Mouse (Mus musculus) neural tube, embryonic 11.5 days (tissue): ENCODE measurements around the gene Acsm4. TPM values are rescaled to one million over a fixed set of nuclear protein-coding genes. Genes with fewer than 3 reads are reported as not detected.
"Not testable (repeated sequence)": the region's sequence is repeated elsewhere in the genome, so short reads cannot be mapped to it uniquely, and the experiment has no call there.

Source experiments
- ATAC-seq: fragments of 200-750 bp; cut with Nextera tagmentation; 2 replicates; pipeline ENCODE4 v1.8.0; 2017; ENCODE audit warnings: moderate number of reproducible peaks, mild to moderate bottlenecking, moderate TSS enrichment, moderate library complexity; ENCODE audit not compliant: insufficient read depth, low FRiP score, low TSS enrichment
- DNase-seq: peaks from one replicate; pipeline ENCODE4 v3.0.0-alpha.2; 2015; ENCODE audit warnings: low spot score
- H3K27ac ChIP-seq: fragments of 300-500 bp; sonication (generic); 2 replicates; pipeline ENCODE4 v1.5.1; 2014; ENCODE audit warnings: low read depth, mild to moderate bottlenecking, low read length
- H3K27me3 ChIP-seq: fragments of 300-500 bp; sonication (generic); 2 replicates; pipeline ENCODE4 v1.6.1; 2014; ENCODE audit warnings: mild to moderate bottlenecking, low read length, mixed read lengths; ENCODE audit not compliant: control insufficient read depth, insufficient read depth
- H3K36me3 ChIP-seq: fragments of 300-500 bp; sonication (generic); 2 replicates; pipeline ENCODE4 v1.6.1; 2014; ENCODE audit warnings: mild to moderate bottlenecking, low read length, moderate library complexity, mixed read lengths; ENCODE audit not compliant: control insufficient read depth, insufficient read depth
- H3K4me1 ChIP-seq: fragments of 300-500 bp; sonication (generic); 2 replicates; pipeline ENCODE4 v1.6.1; 2014; ENCODE audit warnings: low read length, mixed read lengths; ENCODE audit not compliant: control insufficient read depth, insufficient read depth
- H3K4me2 ChIP-seq: fragments of 300-500 bp; sonication (generic); 2 replicates; pipeline ENCODE4 v1.6.1; 2014; ENCODE audit warnings: low read depth, mild to moderate bottlenecking, moderate library complexity
- H3K4me3 ChIP-seq: fragments of 300-500 bp; sonication (generic); 2 replicates; pipeline ENCODE4 v1.5.1; 2014; ENCODE audit warnings: low read depth, low read length
- H3K9ac ChIP-seq: fragments of 300-500 bp; sonication (generic); 2 replicates; pipeline ENCODE4 v1.6.1; 2014; ENCODE audit warnings: mild to moderate bottlenecking, low read length
- H3K9me3 ChIP-seq: fragments of 300-500 bp; sonication (generic); 2 replicates; pipeline ENCODE4 v1.6.1; 2016; ENCODE audit warnings: low read length; ENCODE audit not compliant: control insufficient read depth
- WGBS: fragments of 180-500 bp; shearing (Covaris S2); extraction: QIAGEN DNeasy Blood & Tissue Kit; methylation state at CpG from one replicate; pipeline ENCODE4 v1.1.7; 2014; 5-methylcytosine and 5-hydroxymethylcytosine counted together
- polyA plus RNA-seq: library from polyadenylated mRNA; unstranded; fragments of >200 nt; fragmentation: Nextera tagmentation; extraction: Ambion mirVana; gene quantifications from 2 replicates; pipeline ENCODE4 v1.2.1, GENCODE M21; 2014

Gene Acsm4
- polyA plus RNA-seq, 1 experiment from 2014 or later = not detected

- no peaks in the 10 kb centered on the region for H3K4me1 ChIP-seq
- 94% methylated on average over 1 of the region's 1 CpGs for WGBS
- ATAC-seq = no peak
- no peak overlapping the region for H3K9ac ChIP-seq
- H3K36me3 ChIP-seq = no peaks in the 10 kb centered on the region
- H3K27ac ChIP-seq = no peak overlapping the region
- no peak overlapping the region for H3K4me2 ChIP-seq
- H3K4me3 ChIP-seq = no peak overlapping the region
- DNase-seq = no peak
- no peaks in the 10 kb centered on the region for H3K9me3 ChIP-seq
- no peaks in the 10 kb centered on the region for H3K27me3 ChIP-seq
Observed at GRCm38 (mm10) chr7:119694926-119695325, 5.1 kb downstream of the Acsm4 start.

DNA sequence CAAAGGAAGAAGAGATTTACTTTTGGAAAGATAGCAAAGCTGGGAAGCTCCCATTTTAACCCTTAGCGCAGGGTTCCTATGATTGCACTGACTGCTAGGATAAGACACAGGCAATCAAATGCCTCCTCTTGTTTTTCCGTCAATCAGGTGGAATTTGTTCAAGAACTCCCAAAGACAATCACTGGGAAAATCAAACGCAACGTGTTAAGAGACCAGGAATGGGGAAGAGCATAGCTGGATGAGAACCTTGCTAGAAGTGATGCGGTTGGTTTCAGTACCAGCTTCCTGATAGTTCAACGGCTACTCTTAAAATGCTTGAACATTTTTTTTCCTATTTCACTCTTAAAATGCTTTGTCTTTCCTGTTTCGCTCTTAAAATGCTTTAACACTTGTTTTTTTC lies 24.3 kb downstream of the Acsm4 start:
- Histone ChIP-seq H3K27ac (no peak overlapping the region), H3K9ac (no peak overlapping the region), H3K9me3 (no peaks in the 10 kb centered on the region), H3K27me3 (no peaks in the 10 kb centered on the region), H3K4me3 (no peak overlapping the region), H3K36me3 (peaks cover 7% of the 10 kb centered on the region), H3K4me1 (no peaks in the 10 kb centered on the region), H3K4me2 (no peak overlapping the region)
- no peak for ATAC-seq
- no peak for DNase-seq
- 90% methylated on average over 7 of the region's 7 CpGs for WGBS

DNA sequence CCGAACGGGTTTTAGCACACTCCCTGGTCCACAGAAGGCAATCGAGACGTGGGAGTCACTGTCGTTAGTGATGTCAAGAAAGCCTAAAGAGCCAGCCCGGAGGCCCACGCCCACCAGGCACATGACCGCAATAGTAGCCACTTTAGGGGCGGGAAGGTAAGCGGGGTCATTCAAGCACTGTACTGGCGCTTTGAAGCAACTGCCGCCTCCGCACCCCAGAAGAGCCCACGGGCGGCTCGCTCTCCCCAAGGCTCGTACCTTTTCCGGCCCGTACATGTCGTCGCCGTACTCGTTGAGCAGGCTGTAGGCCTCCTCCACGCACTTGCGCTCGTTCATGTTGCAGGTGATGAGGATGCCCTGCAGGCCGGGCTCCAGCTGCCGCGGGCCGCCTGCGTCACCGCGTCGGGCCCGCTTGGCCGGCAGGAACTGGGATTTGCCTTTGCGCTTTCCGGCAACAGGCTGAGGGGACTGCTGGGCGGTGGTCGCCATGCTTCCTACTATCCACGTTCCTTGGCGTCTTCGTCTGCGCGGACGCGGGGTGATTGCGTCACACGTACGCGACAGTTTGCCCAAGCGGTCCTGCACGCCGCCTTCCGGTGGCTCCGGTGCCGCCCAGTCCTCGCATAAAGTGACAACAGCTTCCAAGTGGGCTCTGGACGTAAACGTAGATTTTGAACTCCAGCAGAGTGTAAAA lies 30.6 kb downstream of the Acsm4 start, which contains the start of gene Thumpd1:
TSS of gene Thumpd1 (minus strand) at position 546 of the 694 bp plus-strand sequence.
- Histone ChIP-seq H3K4me1 (peaks cover 4% of the 10 kb centered on the region; the same call in 1 of the 2 replicates), H3K9ac (peak within 1 kb of the TSS; percentile 88), H3K27me3 (no peaks in the 10 kb centered on the region), H3K9me3 (no peaks in the 10 kb centered on the region), H3K4me3 (peak within 1 kb of the TSS; percentile 97), H3K4me2 (peak within 1 kb of the TSS; percentile 79), H3K36me3 (peaks cover 7% of the 10 kb centered on the region), H3K27ac (no peak within 1 kb of the TSS)
- ATAC-seq (peak; percentile 95), DNase-seq (peak; percentile 96)
- WGBS = under 1% methylated on average over 60 of the region's 60 CpGs

GRCm38 (mm10) chr7:119720947-119721310 lies 31.1 kb downstream of the Acsm4 start:
- no peak for DNase-seq
- peak; percentile 48 for ATAC-seq
- 14% methylated on average over 8 of the region's 8 CpGs for WGBS
- H3K27ac ChIP-seq = no peak overlapping the region
- H3K36me3 ChIP-seq = peaks cover 5% of the 10 kb centered on the region
- H3K4me1 ChIP-seq = peaks cover 4% of the 10 kb centered on the region; the same call in 1 of the 2 replicates
- H3K9ac ChIP-seq = peak overlapping the region; percentile 88
- H3K4me3 ChIP-seq = peak overlapping the region; percentile 97
- no peaks in the 10 kb centered on the region for H3K9me3 ChIP-seq
- peak overlapping the region; percentile 48 for H3K4me2 ChIP-seq
- no peaks in the 10 kb centered on the region for H3K27me3 ChIP-seq

DNA sequence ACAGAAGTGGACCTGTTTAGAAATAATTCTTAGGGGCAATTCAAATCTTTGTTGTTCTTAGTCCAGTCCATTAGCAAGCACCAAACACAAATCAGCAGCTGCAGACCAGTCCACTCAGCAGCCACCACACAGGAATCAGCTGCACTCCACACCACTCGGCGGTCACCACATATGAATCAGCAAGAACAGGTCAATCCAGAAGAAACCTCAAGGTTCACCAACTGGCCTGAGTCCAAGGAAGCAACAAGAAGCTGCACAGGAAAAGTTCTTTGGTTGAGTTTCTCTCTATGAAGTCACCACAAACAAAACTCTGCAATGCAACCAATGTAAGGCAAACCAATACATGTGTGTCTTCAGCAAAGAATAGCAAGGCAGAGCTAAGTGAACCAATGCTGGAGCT lies 37.8 kb downstream of the Acsm4 start:
- Histone ChIP-seq H3K9me3 (no peaks in the 10 kb centered on the region), H3K27me3 (no peaks in the 10 kb centered on the region), H3K36me3 (no peaks in the 10 kb centered on the region), H3K4me3 (no peak overlapping the region), H3K4me1 (no peaks in the 10 kb centered on the region), H3K27ac (no peak overlapping the region), H3K4me2 (no peak overlapping the region), H3K9ac (no peak overlapping the region)
- no peak for DNase-seq
- ATAC-seq = no peak
- 87% methylated on average over 2 of the region's 2 CpGs for WGBS

DNA sequence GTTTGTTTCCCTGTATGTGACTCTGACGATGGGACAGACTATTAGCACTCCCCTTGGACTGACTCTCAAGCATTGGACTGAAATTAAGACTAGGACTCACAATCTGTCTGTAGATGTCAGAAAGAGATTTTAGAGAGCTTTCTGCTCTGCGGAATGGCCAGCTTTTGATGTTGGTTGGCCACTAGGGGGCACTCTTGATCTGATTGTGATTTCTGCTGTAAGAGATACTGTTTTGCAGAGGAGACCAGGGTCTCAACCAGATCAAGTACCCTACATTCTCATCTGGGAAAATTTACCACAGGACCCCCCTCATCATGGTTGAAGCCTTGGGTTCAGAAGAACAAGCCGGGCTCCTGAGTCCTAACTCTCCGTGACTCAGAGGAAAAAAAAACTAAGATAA lies 41.4 kb downstream of the Acsm4 start:
- not testable (repeated sequence) for H3K4me3 ChIP-seq, H3K27ac ChIP-seq, ATAC-seq, H3K27me3 ChIP-seq, H3K4me2 ChIP-seq, DNase-seq, H3K4me1 ChIP-seq, H3K9me3 ChIP-seq, H3K36me3 ChIP-seq, H3K9ac ChIP-seq
- WGBS = 76% methylated on average over 4 of the region's 4 CpGs

GRCm38 (mm10) chr7:119738877-119739276 lies 49.1 kb downstream of the Acsm4 start:
- no peak overlapping the region for H3K27ac ChIP-seq
- H3K36me3 ChIP-seq = no peaks in the 10 kb centered on the region
- H3K4me1 ChIP-seq = no peaks in the 10 kb centered on the region
- H3K9ac ChIP-seq = no peak overlapping the region
- H3K4me3 ChIP-seq = no peak overlapping the region
- ATAC-seq = no peak
- no peak overlapping the region for H3K4me2 ChIP-seq
- no peak for DNase-seq
- no peaks in the 10 kb centered on the region for H3K9me3 ChIP-seq
- H3K27me3 ChIP-seq = no peaks in the 10 kb centered on the region
- WGBS = 87% methylated on average over 2 of the region's 2 CpGs

DNA sequence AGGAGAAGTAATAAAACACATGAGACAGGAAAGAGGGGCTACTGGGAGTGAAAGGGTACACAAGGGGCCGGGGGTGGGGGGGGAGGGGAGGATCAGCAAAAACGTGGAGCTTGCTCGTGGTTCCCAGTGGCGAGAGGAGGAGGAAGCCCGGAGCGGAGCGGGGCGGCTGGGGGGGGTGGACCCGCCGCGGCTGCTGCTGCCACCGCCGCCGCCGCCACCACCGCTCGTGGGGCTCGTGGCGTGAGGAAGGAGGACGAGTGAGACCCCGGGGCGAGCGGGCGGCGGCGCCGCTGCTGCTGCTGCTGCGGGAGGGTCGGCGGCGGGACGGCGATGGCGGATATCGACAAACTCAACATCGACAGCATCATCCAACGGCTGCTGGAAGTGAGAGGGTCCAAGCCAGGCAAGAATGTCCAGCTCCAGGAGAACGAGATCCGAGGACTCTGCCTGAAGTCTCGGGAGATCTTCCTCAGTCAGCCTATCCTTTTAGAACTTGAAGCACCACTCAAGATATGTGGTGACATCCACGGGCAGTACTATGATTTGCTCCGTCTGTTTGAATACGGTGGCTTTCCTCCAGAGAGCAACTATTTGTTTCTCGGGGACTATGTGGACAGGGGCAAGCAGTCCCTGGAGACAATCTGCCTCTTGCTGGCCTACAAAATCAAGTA lies 50.1 kb downstream of the Acsm4 start:
- H3K27me3 ChIP-seq, H3K27ac ChIP-seq, H3K36me3 ChIP-seq, H3K9me3 ChIP-seq, H3K4me1 ChIP-seq: not testable (repeated sequence)
- Histone ChIP-seq H3K4me2 (peak overlapping the region; percentile 39), H3K4me3 (peak overlapping the region; percentile 33), H3K9ac (peak overlapping the region; percentile 37)
- DNase-seq = peak; percentile 20
- 5% methylated on average over 30 of the region's 44 CpGs for WGBS
- ATAC-seq = peak; percentile 63

DNA sequence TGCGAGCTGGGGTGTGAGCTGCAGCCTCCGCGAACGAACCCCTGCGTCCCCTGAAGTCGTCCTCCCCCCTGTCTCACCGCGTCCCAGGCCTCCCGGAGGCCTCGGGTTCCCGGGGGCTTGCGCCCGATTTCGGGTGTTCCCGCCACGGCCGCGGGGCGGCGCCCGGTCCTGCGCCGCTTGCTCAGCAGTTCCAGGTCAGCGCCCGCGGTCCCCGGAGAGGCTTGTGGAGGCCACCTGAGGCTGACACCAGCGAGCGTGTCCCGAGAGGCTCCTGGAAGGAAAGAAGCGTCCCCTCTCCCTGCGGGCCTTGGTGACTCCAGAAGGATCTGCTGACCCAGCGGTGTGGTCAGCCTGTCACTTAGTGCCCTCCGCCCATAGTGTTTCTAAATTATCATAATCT lies 54.5 kb downstream of the Acsm4 start:
- H3K9ac ChIP-seq = no peak overlapping the region
- ATAC-seq (no peak), DNase-seq (peak; percentile 52)
- no peak overlapping the region for H3K27ac ChIP-seq
- WGBS = 9% methylated on average over 34 of the region's 34 CpGs
- peak overlapping the region; percentile 21; the same call in 1 of the 2 replicates for H3K4me2 ChIP-seq
- no peak overlapping the region for H3K4me3 ChIP-seq
- H3K4me1 ChIP-seq = peaks cover 2% of the 10 kb centered on the region; the same call in 1 of the 2 replicates
- H3K36me3 ChIP-seq = no peaks in the 10 kb centered on the region
- no peaks in the 10 kb centered on the region for H3K27me3 ChIP-seq
- no peaks in the 10 kb centered on the region for H3K9me3 ChIP-seq
